Mouse (Mus musculus) neural tube, embryonic 13.5 days (tissue): Measurements from ENCODE around the gene Gm17571. TPM values are rescaled to one million over a fixed set of nuclear protein-coding genes. Genes with fewer than 3 reads are reported as not detected.

Experiments used
- ATAC-seq: fragments of 200-750 bp; cut with Nextera tagmentation; 2 replicates; pipeline ENCODE4 v1.8.0; 2017; ENCODE audit warnings: low read depth, mild to moderate bottlenecking, moderate TSS enrichment, moderate library complexity
- H3K27ac ChIP-seq: fragments of 300-500 bp; sonication (generic); replicated peaks from 2 replicates; pipeline ENCODE4 v1.5.1; 2015; ENCODE audit warnings: moderate library complexity, mild to moderate bottlenecking, inconsistent platforms
- H3K27me3 ChIP-seq: fragments of 300-500 bp; sonication (generic); 2 replicates; pipeline ENCODE4 v1.6.1; 2015; ENCODE audit warnings: mild to moderate bottlenecking, inconsistent platforms
- H3K36me3 ChIP-seq: fragments of 300-500 bp; sonication (generic); 2 replicates; pipeline ENCODE4 v1.6.1; 2015; ENCODE audit warnings: mild to moderate bottlenecking, inconsistent platforms
- H3K4me1 ChIP-seq: fragments of 300-500 bp; sonication (generic); replicated peaks from 2 replicates; pipeline ENCODE4 v1.6.1; 2015; ENCODE audit warnings: inconsistent platforms
- H3K4me2 ChIP-seq: fragments of 300-500 bp; sonication (generic); 2 replicates; pipeline ENCODE4 v1.6.1; 2015; ENCODE audit warnings: inconsistent platforms, mild to moderate bottlenecking, moderate library complexity
- H3K4me3 ChIP-seq: fragments of 300-500 bp; sonication (generic); 2 replicates; pipeline ENCODE4 v1.5.1; 2015; ENCODE audit warnings: mild to moderate bottlenecking, inconsistent platforms
- H3K9ac ChIP-seq: fragments of 300-500 bp; sonication (generic); 2 replicates; pipeline ENCODE4 v1.6.1; 2015; ENCODE audit warnings: moderate library complexity, mild to moderate bottlenecking, inconsistent platforms
- H3K9me3 ChIP-seq: fragments of 300-500 bp; sonication (generic); 2 replicates; pipeline ENCODE4 v1.6.1; 2016; ENCODE audit warnings: inconsistent platforms
- WGBS: fragments of 180-500 bp; shearing (Covaris S2); methylation state at CpG from one replicate; pipeline ENCODE4 v1.1.7; 2015; 5-methylcytosine and 5-hydroxymethylcytosine counted together
- polyA plus RNA-seq: library from polyadenylated mRNA; unstranded; fragments of >200 nt; fragmentation: Nextera tagmentation; extraction: Ambion mirVana; gene quantifications from 2 replicates; pipeline ENCODE4 v1.2.1, GENCODE M21; 2015

Gene Gm17571
- polyA plus RNA-seq, 1 experiment from 2014 or later: not detected

DNA sequence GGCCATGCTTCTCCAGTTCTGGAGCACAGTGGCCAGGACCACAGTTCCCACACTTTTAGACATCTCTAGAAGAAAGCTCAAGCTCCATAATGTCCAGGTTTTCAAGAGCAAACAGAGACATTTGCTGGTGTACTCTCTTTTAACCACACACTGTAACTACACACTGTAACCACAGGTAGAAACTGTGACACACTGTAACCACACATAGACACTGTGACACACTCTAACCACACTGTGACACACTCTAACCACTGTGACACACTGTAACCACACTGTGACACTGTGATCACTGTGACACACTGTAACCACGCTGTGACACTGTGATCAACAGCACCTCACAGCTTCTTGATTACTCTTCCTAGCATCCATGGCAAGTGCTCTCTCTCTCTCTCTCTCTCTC lies 317 bp downstream of the Gm17571 start:
- 96% methylated on average over 1 of the region's 1 CpGs for WGBS

DNA sequence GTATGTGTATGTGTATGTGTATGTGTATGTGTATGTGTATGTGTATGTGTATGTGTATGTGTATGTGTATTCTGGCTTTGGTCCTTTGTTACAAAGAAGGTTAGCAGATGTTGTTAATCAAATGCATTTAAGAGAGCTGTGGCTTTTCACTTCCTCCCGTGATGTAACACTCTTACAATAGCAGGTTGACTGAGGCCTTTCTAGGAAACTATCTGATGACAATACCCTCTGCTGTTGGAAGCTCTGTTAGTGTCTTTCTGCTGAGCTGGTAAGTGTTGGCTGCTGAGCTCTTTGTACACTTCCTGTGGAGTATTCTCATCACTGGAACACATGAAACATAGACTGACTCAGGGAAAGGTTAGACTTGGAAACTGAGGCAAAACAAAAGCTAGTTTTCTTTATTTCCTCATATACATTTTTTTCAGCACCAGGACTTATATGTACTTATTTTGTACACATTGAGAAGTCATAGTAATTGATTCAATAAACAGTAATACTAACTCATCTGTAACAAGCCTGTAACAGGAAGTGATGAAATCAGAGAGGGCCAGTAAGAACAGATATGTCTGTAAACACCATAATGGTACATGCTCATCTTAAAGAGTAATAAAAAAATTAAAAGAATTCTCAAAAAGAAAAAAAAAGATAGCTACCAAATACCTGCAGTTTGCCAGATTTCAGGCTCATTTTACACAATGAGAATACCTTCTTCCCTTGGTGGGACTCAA lies 2.9 kb downstream of the Gm17571 start:
- Histone ChIP-seq H3K9ac (0 out of 2 replicates have a peak overlapping the region, but pooled peaks have one; percentile 3), H3K4me2 (no peak overlapping the region), H3K9me3 (no peaks in the 10 kb centered on the region), H3K4me3 (no peak overlapping the region), H3K4me1 (no peaks in the 10 kb centered on the region), H3K36me3 (no peaks in the 10 kb centered on the region), H3K27ac (no peak overlapping the region), H3K27me3 (no peaks in the 10 kb centered on the region)
- 18% methylated on average over 1 of the region's 1 CpGs for WGBS
- ATAC-seq: no peak

More for the DNA sequence above, 317 bp downstream of the Gm17571 start:
- H3K9me3 ChIP-seq: no peaks in the 10 kb centered on the region
- H3K4me1 ChIP-seq: 0 out of 2 replicates have a peak, but pooled peaks cover 11% of the 10 kb centered on the region
- H3K27ac ChIP-seq: no peak overlapping the region
- no peaks in the 10 kb centered on the region for H3K27me3 ChIP-seq
- no peak overlapping the region for H3K9ac ChIP-seq
- no peak for ATAC-seq
- no peak overlapping the region for H3K4me3 ChIP-seq
- H3K36me3 ChIP-seq: no peaks in the 10 kb centered on the region
- no peak overlapping the region for H3K4me2 ChIP-seq

DNA sequence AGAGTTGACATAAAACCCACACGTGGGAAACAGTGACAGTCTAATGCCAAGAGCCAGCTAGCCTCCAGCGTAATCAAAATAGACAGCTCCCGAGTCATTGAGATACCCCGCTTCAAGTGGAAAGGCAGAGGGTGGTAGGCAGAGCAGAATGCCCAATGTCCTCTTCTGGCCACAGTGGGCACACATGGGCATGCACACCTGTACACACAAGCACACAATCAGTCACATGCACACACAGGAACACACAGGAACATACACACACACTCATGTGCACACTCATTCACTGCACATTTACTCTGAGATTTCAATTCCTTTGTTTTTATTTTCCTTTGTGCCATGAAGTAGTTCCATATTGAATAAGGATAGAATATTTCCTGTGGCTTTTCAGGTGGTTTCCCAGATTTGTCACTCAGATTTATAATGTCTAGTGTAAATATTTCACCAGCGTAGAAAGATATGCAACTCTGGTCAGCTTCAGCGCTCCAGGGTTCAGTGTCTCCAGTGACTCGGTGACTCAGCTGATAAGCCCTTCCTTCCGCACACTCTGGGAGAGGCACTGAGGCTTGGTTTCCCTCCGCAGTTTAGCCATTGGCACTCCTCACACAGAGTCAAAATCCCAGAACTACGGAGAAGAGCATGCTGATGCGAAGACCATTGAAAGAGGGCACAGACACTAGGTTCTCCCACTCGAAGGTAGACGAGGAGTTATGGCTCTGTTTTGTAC lies 4.4 kb downstream of the Gm17571 start:
- no peak overlapping the region for H3K4me2 ChIP-seq
- H3K36me3 ChIP-seq: 0 out of 2 replicates have a peak, but pooled peaks cover 3% of the 10 kb centered on the region
- 84% methylated on average over 13 of the region's 13 CpGs for WGBS

DNA sequence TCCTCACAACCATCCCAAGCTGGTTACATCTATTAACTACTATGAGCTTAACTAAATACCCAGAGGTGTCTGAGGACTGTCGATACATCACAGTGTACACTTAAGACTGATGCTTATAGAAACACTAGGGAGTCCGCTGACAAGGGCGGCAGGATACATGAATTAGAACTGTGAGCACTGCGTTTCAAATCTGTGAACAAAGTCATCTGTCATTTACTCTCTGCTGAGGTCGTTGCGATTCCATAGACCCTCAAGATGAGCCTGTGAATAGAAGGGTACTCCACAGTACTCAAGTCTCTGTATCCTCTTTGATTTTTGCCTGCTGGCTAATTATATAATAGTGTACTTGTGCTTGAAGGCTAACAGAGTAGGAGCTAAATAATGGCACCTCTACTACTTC lies 5.6 kb downstream of the Gm17571 start:
- Histone ChIP-seq H3K4me1 (no peaks in the 10 kb centered on the region), H3K4me2 (no peak overlapping the region), H3K36me3 (0 out of 2 replicates have a peak, but pooled peaks cover 3% of the 10 kb centered on the region), H3K9me3 (peaks cover 5% of the 10 kb centered on the region; the same call in 1 of the 2 replicates), H3K9ac (no peak overlapping the region), H3K4me3 (no peak overlapping the region), H3K27me3 (no peaks in the 10 kb centered on the region), H3K27ac (no peak overlapping the region)
- 64% methylated on average over 6 of the region's 6 CpGs for WGBS
- no peak for ATAC-seq

More for the DNA sequence above, 4.4 kb downstream of the Gm17571 start:
- Histone ChIP-seq H3K27ac (no peak overlapping the region), H3K27me3 (no peaks in the 10 kb centered on the region), H3K9me3 (peaks cover 4% of the 10 kb centered on the region; the same call in 1 of the 2 replicates), H3K9ac (no peak overlapping the region), H3K4me1 (no peaks in the 10 kb centered on the region), H3K4me3 (no peak overlapping the region)
- no peak for ATAC-seq

DNA sequence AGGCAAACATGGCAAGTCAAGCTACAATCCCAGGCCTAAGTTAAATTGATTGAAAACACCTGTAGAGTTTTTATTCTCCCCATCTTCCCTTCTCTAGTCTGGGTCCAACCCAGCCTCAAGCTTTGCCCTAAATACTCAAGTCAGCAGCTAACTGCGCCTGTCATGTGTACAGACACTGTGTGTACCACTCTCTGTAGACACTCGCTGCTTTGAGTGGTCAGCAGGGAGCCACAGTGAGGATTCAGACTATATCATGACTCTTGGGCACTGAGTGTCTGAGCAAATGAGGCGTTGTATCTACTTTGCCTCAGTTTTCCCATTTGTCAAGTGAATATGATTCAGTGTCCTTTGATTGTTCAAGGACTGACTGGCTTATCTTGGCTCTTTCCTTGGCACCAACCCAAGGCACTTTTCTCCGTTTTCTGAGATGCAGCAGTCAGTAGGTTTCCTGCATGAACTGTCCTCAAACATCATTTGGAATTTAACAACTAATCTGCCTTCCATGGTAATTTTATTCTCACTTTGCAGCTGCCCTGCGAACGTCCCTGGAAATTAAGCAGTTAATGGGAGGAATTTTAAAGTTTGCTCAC lies 13.0 kb downstream of the Gm17571 start:
- Histone ChIP-seq H3K9ac (no peak overlapping the region), H3K36me3 (0 out of 2 replicates have a peak, but pooled peaks cover 3% of the 10 kb centered on the region), H3K27me3 (no peaks in the 10 kb centered on the region), H3K9me3 (peaks cover 5% of the 10 kb centered on the region; the same call in 1 of the 2 replicates), H3K4me2 (no peak overlapping the region), H3K4me1 (peaks cover 16% of the 10 kb centered on the region), H3K4me3 (no peak overlapping the region), H3K27ac (no peak overlapping the region)
- ATAC-seq: no peak
- WGBS: 81% methylated on average over 6 of the region's 6 CpGs

DNA sequence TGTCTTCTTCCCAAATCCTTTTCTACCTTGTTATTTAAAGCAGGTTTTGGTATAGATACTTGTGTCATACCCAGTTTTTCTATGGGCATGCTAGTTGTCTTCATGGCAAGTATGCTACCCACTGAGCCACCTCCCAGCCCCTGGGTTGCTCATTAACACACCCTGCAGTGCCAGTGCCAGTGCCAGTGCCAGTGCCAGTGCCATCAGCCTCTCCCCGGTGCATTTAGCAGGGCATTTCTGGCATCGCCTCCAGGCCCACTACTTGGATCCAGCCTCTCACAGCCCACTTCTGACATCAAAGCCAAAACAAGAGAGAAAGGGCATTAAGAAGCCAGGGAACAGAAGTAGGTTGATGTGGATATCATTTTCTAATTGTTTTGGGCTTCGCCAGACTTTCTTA lies 14.9 kb downstream of the Gm17571 start:
- Histone ChIP-seq H3K36me3 (no peaks in the 10 kb centered on the region), H3K9me3 (no peaks in the 10 kb centered on the region), H3K4me2 (no peak overlapping the region), H3K4me3 (no peak overlapping the region), H3K27me3 (no peaks in the 10 kb centered on the region), H3K4me1 (peaks cover 36% of the 10 kb centered on the region), H3K9ac (no peak overlapping the region), H3K27ac (no peak overlapping the region)
- no peak for ATAC-seq
- 95% methylated on average over 3 of the region's 3 CpGs for WGBS

DNA sequence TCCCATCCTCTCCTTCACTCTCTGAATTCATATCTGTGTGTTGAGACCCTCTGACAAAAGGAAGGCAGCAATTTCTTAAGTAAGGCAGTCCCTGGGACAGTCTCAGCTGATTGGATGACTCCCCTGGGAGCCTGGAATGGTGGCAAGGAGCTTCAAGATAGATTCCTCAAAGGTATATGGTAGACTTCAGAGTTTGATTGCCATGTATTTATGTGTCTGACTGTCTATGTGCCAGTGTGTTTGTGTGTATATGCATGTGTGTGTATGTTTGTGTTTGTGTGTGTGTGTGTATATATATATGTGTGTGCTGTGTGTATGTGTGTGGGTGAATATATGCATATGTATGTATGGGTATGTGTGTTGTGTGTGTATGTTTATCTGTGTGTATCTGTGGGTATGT lies 15.8 kb downstream of the Gm17571 start:
- no peak for ATAC-seq
- peaks cover 45% of the 10 kb centered on the region for H3K4me1 ChIP-seq
- no peak overlapping the region for H3K9ac ChIP-seq
- no peaks in the 10 kb centered on the region for H3K27me3 ChIP-seq
- H3K27ac ChIP-seq: no peak overlapping the region
- no peaks in the 10 kb centered on the region for H3K36me3 ChIP-seq
- H3K9me3 ChIP-seq: no peaks in the 10 kb centered on the region
- no peak overlapping the region for H3K4me3 ChIP-seq
- no peak overlapping the region for H3K4me2 ChIP-seq

DNA sequence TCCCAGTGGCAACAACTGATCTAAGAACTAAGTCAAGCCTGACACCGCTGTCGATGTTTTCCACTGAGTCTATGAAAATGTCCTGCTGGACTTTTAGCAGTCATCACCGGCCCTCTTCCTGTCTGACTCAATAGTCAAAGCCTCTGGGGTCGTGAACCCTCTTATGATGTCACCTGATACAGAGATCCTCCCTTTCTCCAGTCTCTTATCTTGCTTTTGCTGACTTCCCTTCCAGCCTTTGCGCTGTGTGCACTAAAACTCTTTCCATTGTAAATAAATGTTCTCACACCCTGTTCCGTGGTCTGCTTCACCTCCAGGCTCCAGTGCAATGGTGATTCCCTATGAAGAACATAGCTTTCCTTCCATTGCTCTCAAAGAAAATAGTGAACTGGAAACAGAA lies 16.3 kb downstream of the Gm17571 start:
- WGBS: 86% methylated on average over 6 of the region's 6 CpGs
- H3K9me3 ChIP-seq: no peaks in the 10 kb centered on the region

DNA sequence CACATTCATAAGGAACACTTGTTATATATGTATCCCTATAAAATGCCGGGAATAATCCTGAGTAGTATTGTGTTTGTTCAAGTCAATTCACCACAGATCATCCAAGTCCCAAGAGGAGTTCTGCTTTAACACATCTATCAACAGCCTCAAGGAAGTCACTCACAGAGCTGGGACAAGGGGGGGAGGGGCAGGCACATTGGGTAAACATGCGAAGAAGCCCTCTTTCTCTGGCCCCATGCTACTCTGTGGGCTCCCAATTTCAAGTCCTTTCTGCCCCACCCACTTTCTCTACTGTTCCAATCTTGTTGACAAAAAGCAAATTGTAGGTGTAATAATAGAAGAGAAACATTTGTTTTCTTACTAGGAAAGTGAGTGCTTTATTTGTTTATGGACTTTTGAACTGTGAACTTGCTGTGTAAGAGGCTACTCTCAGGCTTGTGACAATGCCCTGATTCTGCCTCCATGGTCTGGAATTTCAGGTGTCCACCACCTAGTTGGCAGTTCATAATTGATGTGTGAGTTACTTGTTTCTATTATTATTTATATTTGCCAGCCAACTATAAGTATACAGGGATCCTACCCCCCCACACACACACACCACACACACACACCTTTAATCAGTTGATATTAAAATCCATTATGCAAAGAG lies 17.0 kb downstream of the Gm17571 start:
- no peak for ATAC-seq
- no peaks in the 10 kb centered on the region for H3K9me3 ChIP-seq
- H3K9ac ChIP-seq: no peak overlapping the region
- no peak overlapping the region for H3K27ac ChIP-seq
- H3K4me3 ChIP-seq: no peak overlapping the region
- no peaks in the 10 kb centered on the region for H3K27me3 ChIP-seq
- no peak overlapping the region for H3K4me2 ChIP-seq
- no peaks in the 10 kb centered on the region for H3K36me3 ChIP-seq
- WGBS: 51% methylated on average over 2 of the region's 2 CpGs
- H3K4me1 ChIP-seq: peaks cover 56% of the 10 kb centered on the region

More for the DNA sequence above, 16.3 kb downstream of the Gm17571 start:
- Histone ChIP-seq H3K27ac (no peak overlapping the region), H3K4me3 (no peak overlapping the region), H3K9ac (no peak overlapping the region), H3K4me2 (no peak overlapping the region), H3K4me1 (peaks cover 49% of the 10 kb centered on the region), H3K36me3 (no peaks in the 10 kb centered on the region), H3K27me3 (no peaks in the 10 kb centered on the region)
- no peak for ATAC-seq

DNA sequence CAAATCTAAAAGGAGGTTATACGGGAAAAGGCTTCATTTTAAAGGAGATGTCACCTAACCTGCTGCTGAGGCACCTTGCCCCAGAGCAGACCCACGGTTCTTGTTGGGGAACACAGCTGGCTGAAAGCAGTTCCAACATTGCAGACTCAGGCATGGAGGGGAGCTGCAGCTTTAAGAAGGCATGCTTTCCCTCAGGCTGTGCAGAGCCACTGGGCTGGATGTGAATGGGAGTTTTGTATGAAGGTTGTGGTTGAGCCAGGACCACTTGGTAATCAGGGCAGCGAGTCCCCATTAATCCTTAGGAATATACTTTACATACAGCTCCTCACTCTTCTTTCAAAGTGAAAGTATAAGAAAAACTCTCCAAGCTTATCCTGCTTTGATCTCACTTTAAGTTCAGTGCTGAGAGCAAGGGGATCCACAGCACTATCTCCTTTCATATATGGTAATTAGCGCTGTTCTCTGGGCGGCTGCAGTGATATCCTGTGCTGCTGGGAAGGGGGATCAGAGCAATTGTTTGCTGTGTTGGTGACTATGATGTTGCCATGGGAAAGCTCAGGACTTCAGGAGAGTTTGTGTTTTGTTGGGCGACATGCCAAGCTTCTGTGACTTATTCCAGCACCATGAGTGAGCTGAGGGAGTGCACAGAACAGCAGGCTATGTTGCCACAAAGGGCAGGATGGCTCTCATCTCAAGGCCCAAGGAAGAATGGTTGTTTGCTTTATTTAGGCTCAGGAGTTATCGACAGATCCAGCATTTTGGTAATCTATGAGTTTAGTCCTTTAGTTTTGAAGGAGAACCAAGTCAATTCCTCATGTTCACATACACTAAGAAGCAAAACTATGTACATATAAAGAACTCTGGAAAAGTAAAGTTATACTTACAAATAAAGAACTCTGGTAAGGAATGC lies 21.3 kb downstream of the Gm17571 start:
- Histone ChIP-seq H3K4me2 (peak overlapping the region; percentile 43), H3K4me1 (peaks cover 60% of the 10 kb centered on the region), H3K9me3 (no peaks in the 10 kb centered on the region), H3K27me3 (no peaks in the 10 kb centered on the region), H3K36me3 (no peaks in the 10 kb centered on the region), H3K4me3 (peak overlapping the region; percentile 9), H3K27ac (peak overlapping the region; percentile 82), H3K9ac (peak overlapping the region; percentile 53; the same call in 1 of the 2 replicates)
- ATAC-seq: peak; percentile 94
- WGBS: 14% methylated on average over 7 of the region's 7 CpGs

DNA sequence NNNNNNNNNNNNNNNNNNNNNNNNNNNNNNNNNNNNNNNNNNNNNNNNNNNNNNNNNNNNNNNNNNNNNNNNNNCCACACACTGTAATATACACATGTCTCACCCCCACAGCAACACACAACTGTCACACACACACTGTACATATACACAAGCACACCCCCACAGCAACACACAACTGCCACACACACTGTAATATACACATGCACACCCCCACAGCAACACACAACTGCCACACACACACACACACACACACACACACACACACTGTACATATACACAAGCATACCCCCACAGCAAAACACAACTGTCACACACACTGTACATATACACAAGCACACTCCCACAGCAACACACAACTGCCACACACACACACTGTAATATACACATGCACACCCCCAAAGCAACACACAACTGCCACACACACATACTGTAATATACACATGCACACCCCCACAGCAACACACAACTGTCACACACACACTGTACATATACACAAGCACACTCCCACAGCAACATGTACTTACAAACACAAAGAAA lies 32.3 kb downstream of the Gm17571 start:
- no peak for ATAC-seq
- Histone ChIP-seq H3K9ac (no peak overlapping the region), H3K4me1 (no peaks in the 10 kb centered on the region), H3K4me3 (no peak overlapping the region), H3K36me3 (peaks cover 7% of the 10 kb centered on the region; the same call in 1 of the 2 replicates), H3K4me2 (no peak overlapping the region), H3K27ac (no peak overlapping the region), H3K9me3 (no peaks in the 10 kb centered on the region), H3K27me3 (no peaks in the 10 kb centered on the region)
